Mouse (Mus musculus) urinary bladder, postnatal 36 days (tissue): ENCODE measurements around the gene Srrt.
"Not testable (repeated sequence)": the region's sequence is repeated elsewhere in the genome, so short reads cannot be mapped to it uniquely, and the experiment has no call there.

ENCODE experiments used
- DNase-seq, 2 experiments: peaks; one replicate each; pipeline ENCODE4 v3.0.0; 2022; ENCODE audit warnings: low spot score in 2 of 2, mixed read lengths in 1 of 2

Gene Srrt

DNA sequence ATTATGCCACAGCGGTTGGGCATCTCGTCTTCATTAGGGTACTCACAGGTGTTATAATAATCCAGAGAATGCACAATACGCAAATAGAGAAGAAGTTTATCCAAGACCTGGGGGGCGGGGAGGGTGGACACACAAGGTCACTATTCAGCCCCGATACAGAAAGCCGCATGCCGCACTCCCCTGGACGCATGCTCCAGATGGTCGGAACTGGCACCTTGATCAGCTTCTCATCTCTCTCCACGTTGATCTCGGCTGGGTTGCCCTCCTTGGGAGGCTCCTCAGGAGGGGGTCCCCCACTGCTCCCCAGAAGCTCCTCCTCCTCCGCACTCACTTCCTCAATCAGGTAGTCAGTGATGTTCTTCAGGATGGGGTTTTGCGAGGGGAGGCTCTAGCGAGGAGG is 10.3 kb downstream of the Srrt start:
- DNase-seq = no peak

DNA sequence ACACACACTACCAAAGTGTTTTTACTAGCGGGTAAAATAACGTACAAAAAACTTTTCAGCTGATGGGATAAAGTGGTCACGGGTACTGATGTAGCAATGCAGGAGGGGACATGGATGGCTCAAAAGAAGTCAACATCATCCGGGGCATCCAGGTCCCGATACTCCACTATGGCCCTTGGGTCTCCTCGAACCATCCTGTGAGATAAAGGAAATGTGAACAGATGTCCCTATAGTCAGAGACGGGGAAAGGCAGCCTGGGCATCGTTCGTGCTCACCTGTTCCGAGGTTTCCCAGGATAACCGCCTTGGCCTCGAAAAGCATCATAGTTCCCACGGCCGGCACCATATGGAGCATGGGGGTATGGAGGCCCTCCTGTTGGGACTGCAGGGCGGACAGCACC is 11.8 kb downstream of the Srrt start:
- DNase-seq = no peak

DNA sequence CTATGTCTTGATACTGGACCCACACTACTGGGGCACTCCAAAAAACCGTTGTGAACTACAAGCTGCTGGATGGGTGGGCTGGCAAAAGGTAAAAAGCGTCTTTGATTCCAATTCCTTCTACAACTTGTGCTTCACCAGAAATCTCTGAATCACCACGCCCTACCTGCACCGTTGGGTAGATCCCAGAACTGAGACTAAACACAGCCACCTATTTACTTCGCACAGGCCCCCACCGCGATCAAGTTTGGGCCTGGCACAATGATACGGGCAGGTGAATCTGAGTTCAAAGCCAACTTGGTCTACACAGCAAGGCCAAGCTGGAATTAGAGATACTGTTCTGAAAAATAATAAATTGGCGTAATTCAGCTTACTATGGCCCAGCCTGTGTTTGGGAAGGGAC is 12.2 kb downstream of the Srrt start:
- DNase-seq = no peak

DNA sequence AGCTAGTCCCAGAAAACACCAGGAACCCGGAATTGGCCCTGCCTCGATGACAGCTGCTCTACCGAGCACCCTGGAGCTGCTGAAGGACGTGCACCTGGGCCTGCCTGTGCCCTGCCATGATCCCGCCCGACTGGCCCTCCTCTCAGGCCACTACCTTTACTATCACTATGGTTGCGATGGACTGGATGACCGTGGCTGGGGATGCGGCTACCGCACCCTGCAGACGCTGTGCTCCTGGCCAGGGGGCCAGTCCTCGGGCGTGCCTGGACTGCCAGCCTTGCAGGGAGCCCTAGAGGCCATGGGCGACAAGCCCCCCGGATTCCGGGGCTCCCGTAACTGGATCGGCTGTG is 12.8 kb downstream of the Srrt start:
- DNase-seq = no peak

DNA sequence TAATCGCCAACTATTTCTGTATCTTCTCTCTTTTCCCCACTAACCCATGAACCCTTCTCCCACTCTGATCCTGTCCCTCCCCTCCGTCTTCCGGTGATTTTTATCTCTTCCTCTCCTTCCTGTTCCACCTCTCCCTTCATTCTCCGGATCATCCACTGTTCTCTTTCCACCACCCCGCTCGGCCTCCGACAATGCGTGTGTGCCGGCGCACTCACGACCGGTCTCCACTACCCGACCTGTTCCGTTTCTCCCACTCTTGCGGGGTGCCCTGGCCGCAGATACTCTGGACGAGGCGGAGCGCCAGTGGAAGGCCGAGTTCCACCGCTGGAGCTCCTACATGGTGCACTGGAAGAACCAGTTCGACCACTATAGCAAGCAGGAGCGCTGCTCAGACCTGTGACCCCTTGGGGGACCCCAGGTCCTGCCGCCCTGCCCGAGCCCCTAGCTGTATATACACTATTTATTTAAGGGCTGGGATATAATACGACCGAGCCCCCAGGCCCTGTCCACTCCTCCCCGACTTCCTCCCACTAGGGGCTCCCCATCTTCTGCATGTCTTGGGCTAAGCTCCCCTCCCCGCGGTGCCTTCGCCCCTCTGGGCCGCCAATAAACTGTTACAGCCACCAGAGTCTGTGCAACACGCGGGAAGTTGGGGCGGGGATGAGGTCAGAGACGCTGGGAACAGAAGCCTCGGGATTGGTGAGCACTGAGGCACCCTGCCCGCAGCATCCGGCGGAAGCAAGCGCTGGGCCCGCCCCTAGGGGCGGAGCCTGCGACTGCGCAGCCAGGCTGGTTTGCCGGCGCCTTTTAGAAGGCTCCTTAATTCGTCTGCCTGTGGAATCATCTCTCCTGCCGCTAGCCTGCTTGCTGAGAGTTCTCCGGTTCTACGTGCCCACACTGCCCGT is 13.4 kb downstream of the Srrt start, which contains the start of gene Ufsp1:
Gene Ufsp1, plus strand, starts transcription at position 791 of the 905 bp plus-strand sequence.
- peak; percentile 94 to 95 for DNase-seq

DNA sequence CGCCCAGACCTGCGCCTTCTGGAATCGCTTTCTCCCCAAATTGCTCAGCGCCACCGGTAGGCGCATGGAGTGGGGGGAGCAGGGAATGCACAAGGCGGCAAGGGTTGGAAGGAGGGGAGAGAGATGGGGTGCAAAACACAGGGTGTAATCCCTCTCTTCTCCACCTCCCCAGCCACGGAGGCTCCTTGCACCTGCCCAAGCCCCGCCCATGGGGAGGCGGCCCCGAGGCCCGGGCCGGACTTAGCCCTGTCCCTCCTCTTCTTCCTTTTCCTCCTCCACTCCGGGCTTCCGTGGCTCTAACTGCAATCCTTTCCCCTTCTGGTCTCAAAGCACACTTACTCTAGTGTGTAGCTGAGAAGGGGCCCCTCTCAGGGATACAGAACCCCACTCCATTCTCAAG is 14.2 kb downstream of the Srrt start:
- peak; percentile 76 to 86 for DNase-seq

DNA sequence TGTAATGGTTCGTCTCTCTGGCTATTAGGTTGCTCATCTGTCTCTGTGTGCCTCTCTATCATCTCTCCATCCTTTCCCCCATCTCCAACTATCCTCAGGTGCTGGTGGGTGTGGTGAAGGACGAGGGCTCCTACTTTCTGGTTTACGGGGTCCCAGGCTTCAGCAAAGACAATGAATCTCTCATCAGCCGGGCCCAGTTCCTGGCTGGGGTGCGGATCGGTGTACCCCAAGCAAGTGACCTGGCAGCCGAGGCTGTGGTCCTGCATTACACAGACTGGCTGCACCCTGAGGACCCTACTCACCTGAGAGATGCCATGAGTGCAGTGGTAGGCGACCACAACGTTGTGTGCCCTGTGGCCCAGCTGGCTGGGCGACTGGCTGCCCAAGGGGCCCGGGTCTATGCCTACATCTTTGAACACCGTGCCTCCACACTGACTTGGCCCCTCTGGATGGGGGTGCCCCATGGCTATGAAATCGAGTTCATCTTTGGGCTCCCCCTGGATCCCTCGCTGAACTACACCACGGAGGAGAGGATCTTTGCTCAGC is 16.0 kb downstream of the Srrt start:
- DNase-seq = no peak

DNA sequence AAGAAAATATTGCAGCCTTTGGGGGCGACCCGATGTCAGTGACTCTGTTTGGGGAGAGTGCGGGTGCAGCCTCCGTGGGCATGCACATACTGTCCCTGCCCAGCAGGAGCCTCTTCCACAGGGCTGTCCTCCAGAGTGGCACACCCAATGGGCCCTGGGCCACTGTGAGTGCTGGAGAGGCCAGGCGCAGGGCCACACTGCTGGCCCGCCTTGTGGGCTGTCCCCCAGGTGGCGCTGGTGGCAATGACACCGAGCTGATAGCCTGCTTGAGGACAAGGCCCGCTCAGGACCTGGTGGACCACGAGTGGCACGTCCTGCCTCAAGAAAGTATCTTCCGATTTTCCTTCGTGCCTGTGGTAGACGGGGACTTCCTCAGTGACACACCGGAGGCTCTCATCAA is 16.8 kb downstream of the Srrt start:
- DNase-seq = peak in 1 of 2 experiments; percentile 63

DNA sequence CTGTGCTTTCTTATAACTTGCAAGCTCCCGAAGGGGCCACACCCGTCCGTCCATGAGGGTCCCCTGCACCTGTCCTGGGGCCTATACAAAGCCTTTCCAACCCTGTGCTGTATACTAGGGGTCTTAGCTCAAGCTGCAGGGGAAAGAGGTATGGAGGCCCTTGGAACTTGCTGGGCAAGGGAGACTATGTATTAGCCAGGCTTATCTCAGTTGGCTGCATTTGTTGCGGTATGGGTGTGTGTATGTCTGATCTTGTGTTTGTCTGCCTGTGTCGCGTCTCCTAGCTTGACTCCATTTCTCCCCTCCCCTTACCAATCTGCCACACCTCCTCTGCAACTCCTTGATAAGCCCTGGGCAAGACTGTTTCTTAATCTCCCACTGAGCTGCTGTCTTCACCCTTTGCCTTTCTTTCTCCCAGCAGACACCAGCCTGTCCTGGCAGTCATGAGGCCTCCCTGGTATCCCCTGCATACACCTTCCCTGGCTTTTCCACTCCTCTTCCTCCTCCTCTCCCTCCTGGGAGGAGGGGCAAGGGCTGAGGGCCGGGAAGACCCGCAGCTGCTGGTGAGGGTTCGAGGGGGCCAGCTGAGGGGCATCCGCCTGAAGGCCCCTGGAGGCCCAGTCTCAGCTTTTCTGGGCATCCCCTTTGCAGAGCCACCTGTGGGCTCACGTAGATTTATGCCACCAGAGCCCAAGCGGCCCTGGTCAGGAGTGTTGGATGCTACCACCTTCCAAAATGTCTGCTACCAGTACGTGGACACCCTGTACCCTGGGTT is 17.7 kb downstream of the Srrt start:
- DNase-seq = no peak

DNA sequence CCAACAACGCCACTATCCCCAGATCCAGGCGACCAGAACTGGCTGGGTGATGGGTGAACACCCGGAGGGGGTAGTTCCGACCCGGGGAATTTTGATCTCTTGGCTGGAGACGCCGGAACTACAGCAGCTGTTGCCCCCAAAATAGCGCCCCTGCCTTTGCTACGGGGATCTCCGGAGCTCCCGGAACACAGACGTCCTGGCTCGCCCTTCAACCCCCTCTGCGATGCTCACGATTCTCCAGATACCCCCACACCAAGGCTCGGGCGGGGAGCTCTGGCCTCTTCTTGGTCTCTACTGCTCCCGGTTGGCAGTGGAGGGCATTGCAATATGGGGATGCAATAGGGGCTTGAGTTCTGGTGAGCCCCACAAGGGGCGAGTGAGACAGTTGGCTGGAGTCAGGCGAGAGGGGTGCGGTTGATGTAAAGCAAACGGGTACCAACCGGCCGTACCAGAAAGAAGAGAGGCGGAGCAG is 18.4 kb downstream of the Srrt start:
- no peak for DNase-seq

DNA sequence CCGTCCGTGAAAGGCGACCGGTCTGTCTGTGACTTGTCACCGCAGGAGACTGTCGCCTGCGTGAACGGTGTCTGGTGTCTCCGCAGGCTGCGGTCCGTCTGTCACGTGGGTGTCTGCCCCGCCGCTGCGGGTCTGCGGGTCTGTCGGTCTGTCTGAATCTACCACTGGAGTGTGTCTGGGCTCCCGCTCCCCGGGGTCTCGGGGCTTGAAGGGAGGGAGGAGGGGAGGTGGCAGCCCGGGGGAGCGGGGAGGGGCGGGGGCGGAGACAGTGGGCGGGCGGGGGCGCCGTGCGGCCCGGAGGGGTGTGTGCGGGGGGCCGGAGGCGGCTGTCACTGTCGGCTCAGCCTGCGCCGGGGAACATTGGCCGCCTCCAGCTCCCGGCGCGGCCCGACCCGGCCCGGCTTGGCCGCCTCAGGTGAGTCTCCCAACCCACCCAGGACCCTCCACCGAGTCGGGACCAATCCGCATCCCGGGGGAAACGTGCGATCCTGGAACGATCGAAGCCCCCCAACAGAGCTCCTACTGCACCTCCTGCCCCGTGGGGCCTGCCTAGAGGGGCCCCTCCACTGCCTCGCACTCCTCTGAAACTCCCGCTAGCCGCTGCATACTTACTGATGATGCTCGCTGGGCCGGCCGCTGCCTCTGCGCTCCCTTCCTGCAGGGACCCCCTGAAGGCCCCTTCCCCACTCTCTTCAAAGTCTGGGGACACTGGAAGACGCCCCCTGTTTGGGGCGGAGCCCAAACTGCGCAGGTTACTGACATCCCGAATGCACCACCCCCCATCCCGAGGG is 19.3 kb downstream of the Srrt start:
- DNase-seq = no peak

DNA sequence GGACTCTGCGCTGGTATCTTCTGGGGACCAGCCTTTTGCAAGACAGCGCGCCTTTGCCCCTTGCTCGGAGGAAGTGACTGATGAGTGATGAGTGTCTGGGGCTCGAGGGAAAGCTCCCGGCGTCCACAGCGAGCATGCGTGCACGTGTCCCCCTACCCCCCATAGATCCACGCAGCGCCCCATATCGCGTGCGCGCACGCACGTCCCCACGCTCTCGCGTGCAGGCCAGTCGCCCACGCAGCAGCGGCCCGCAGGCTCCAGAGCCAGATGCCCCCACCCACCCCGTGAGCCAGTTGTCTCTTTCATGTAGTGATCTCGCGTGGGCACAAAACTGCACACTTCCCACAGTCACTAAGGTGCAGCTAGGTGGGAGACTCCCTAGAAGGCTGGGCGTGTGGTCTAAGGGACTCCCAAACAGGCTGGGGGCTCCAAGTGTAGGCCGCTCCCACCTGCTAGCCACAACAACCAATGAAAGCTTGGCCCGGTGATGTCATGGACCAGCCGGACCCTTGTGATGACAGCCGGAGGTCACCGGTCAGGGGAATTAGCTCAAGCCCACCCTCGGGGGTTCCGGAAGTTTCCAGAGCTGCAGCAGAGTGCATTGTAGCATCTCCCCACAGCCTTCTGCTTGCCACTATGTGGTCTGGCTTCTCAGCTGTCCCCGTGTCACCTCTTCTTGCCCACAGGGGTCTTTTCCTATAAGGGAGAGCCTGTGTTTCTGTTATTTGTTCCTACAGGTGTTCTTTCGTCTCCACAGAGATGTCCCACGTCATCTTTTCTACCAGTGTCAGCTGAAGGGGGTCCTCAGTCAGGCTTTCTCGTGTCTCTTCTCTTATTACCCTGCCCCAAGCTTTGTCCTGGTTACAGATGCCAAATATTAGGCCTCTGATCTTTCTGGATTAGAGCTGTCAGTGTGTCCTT is 20.2 kb downstream of the Srrt start, which contains the start of gene Ache:
Gene Ache, plus strand, starts transcription at position 488 of the 921 bp plus-strand sequence.
- DNase-seq = no peak

DNA sequence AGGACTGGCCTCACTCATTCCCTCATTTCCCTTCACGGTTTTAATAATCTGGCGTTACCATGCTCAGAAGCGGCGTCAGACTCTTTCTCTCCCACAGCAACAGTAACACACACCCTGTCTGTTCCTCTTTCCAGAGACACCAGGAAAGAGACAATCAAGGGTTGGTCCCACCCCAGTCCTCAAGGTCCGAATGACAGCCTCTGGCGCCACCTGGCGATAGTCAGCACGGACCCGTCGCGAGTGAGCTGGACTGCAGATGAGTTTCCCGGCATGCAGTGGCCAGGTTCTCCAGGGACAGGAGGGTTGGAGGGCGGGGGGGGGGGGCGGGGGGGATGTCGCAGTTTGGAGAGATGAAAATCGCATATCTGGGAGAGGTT is 20.8 kb downstream of the Srrt start:
- peak; percentile 79 to 89 for DNase-seq

DNA sequence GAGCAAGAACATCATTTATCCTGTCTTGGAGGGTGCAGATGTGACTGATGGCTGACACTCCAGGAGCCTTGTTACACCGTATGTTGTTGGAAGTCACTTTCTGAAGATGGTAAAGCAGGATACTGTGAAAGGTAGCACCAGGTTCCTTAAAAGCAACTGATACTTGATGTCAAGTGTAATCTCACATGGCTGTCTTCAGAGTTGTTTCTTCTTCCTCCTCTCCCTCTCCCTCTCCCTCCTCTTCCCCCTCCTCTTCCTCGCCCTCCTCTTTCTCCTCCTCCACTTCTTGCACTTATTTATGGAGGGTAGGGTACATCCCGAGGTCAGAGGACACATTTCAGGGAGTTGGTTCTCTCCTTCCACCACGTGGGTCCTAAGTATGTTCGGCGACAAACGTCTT is 21.5 kb downstream of the Srrt start:
- DNase-seq = no peak

DNA sequence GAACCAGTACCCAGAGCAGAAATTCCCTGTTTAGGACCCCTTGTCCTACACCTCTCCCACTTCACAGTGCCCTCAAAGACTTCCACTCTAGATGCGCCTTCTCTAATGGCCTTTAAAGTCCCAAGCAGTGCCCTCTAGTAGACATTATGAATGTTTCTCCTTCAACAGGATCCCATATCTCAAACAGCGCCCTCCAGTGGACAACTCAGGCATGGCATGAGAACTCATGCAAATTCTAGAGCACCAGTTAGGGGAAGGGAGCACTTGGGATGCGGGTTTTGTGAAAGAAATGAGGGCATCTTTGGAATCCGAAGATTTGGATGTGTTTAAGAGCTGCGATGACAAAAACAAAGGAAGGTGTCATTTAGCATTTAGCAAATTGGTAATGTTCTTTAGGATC is 22.4 kb downstream of the Srrt start:
- no peak for DNase-seq

DNA sequence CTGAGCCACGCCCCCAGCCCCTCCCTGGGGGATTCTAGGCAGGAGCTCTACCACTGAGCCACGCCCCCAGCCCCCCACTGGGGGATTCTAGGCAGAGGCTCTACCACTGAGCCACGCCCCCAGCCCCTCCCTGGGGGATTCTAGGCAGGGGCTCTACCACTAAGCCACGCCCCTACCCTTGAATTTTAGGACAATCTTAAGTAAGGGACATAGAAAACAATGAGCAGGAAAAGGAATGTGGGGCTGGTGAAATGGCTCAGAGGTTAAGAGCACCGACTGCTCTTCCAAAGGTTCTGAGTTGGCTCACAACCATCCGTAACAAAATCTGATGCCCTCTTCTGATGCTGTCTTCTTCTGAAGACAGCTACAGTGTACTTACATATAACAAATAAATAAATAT is 23.1 kb downstream of the Srrt start:
- not testable (repeated sequence) for DNase-seq

DNA sequence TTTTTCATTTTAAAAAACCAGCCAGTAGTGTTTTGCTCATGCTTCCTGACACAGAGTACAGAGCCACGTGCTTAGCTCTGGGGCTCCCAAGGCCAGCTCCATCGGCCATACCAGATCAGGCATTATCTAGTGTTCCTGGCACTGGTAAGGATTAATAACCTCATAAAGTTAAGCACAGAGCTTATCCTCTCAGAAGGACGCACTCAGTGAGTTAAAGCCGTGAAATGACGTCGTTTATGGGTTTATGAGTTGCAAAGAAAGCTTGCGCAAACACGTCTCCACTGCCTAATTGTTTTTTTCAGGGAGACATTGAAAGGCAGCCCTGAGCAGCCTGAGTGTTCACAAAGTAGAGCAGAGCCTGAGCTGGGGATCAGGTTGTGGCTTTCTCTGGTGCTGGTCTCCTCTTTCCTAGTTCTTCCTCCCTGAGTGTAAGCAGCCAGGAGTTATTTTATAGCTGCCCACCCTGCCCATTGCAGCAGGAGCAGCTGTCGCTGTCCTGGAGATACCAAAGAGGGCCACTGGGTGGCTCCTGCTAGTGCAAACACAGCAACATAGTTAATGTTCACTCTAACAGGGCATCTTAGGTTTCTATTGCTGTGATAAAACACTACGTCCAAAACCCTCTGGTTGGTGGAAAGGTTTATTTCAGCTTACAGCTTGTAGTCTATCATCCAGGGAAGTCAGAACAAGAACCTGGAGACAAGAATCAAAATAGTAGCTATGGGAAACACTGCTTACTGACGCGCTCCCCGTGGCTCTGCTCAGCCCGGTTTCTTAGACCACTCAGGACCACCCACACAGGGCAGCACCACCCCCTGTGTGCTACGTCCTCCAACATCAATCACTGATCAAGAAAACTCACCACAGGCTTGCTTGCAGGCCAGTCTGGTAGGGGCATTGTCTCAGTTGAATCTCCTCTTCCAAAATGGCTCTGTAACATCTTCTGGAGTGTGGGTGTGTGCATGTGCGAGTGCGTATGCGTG is 29.8 kb downstream of the Srrt start:
- DNase-seq = no peak

DNA sequence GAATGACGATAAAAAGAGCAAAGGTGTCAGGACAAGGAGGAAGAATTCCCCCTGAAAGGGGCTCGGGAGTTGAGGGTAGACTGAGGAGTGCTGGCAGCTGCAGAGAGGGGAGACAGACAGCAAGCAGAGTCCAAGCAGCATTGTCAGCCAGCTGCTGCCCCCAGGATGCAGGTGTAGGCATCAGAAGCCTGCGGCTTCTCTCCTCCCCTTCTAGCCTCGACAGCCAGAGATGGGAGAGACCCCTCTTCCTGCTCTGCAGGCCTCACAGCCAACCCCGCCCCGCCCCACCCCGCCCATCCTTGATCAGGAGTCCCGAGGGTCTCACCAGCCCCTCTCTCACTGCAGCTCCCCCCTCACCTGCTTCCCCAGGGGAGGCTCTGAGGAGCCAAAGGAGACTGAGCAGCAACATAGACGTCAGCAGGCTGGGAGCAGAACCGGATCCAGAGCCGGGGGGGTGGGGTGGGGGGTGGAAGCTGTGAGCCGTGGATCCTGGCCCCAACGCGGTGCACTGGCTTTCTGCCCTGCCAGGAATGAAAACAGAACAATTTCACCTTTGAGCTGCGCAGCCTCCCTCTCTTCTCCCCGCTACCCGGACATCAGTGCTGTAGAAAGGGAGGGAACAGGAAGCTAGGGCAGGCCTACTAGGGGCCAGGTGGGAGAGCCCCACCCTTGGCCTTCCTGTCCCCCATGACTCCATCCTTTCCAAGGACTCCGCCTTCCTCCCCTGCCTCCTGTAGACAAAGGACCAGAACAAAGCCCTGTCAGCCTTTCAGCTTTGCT is 39.2 kb downstream of the Srrt start:
- no peak for DNase-seq

DNA sequence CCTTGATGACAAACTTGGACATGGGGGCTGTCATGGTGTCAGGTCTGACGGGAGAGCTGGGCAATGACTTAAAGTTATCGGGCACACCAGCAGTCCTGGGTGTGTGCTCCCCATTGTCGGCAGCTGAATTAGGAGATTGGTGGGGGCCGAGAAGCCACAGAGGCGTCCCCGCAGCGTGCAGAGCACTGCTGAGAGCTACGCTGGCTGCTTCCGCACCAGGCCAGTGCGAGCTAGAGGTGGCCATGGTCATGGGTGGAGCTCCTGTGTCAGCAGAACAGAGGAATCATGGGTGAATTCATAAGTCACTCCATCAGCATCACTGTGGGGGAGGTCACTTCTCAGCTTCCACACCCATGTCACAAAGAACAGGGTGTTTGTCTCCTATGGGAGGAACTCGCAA is 42.7 kb downstream of the Srrt start:
- no peak for DNase-seq
